Mouse (Mus musculus): Measurements from ENCODE around the gene E130208F15Rik. TPM values are rescaled to one million over a fixed set of nuclear protein-coding genes. Genes with fewer than 3 reads are reported as not detected.
A peak's percentile ranks its signal among the peaks of the same experiment; 100 is the strongest.

Gene E130208F15Rik
- polyA plus RNA-seq, 1 experiment from 2014 or later: not detected

DNA sequence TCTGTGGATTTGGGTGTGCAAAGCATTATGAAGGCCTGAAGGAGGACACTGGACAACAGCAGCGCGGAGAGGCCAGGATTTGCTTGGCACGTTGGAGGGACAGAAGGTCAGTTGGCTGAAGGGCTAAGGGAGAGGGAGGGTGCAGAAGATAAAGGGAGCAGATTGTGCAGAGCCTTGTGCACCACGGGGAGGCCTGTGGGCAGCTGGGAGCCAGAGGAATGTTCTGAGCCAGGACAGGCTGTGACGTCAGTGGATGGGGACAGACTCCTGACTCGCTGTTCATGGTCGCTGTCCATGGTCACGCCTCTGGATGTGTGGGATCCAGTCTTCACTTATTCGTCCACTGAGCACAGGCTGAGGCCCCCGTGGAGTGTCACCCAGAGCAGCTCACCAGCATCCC lies 26.4 kb upstream of the E130208F15Rik start:
- no peak overlapping the region for H3K4me2 ChIP-seq (ENCODE audit: low read depth, low read length, severe bottlenecking)
- H3K4me1 ChIP-seq (replicated peaks; ENCODE audit: control insufficient read depth, insufficient read depth, low read length): peaks cover 7% of the 10 kb centered on the region; the same call in 1 of the 2 replicates
- H3K9me3 ChIP-seq (ENCODE audit: control insufficient read depth, low read length): no peaks in the 10 kb centered on the region
- H3K4me3 ChIP-seq (ENCODE audit: low read depth, low read length): no peak overlapping the region
- DNase-seq (ENCODE audit: low spot score) (no peak), ATAC-seq (replicated peaks; ENCODE audit: low FRiP score) (no peak)
- H3K9ac ChIP-seq (ENCODE audit: low read length): no peak overlapping the region
- no peaks in the 10 kb centered on the region for H3K27me3 ChIP-seq (ENCODE audit: control insufficient read depth, insufficient read depth, low read length)
- 78% methylated on average over 10 of the region's 10 CpGs for WGBS
- peaks cover 11% of the 10 kb centered on the region for H3K36me3 ChIP-seq (ENCODE audit: control insufficient read depth, insufficient read depth, low read length)
- H3K27ac ChIP-seq (ENCODE audit: low read depth, low read length): no peak overlapping the region

GRCm38 (mm10) chr7:30296816-30297215 lies 24.7 kb upstream of the E130208F15Rik start:
- peaks cover 11% of the 10 kb centered on the region for H3K36me3 ChIP-seq (ENCODE audit: control insufficient read depth, insufficient read depth, low read length)
- ATAC-seq (replicated peaks; ENCODE audit: low FRiP score): no peak
- 95% methylated on average over 15 of the region's 15 CpGs for WGBS

DNA sequence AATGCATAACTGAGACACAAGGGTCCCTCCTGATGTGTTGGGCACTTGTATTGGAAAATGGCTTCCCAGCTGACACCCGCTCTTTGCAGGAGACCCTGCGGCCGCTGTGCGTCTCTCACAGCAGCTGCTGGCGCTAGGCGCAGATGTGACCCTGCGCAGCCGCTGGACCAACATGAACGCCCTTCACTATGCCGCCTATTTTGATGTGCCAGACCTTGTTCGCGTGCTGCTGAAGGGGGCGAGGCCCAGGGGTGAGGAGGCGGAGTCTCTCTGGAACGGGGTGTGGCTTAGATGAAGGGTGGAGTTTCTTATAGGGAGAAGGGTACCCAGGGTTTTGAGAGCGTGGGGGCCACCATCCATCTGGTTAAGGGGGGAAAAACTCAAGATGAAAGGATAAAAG lies 24.3 kb upstream of the E130208F15Rik start:
- Histone ChIP-seq H3K4me3 (ENCODE audit: low read depth, low read length) (no peak overlapping the region), H3K9me3 (ENCODE audit: control insufficient read depth, low read length) (no peaks in the 10 kb centered on the region), H3K27ac (ENCODE audit: low read depth, low read length) (no peak overlapping the region), H3K4me1 (replicated peaks; ENCODE audit: control insufficient read depth, insufficient read depth, low read length) (0 out of 2 replicates have a peak, but pooled peaks cover 3% of the 10 kb centered on the region), H3K27me3 (ENCODE audit: control insufficient read depth, insufficient read depth, low read length) (no peaks in the 10 kb centered on the region), H3K4me2 (ENCODE audit: low read depth, low read length, severe bottlenecking) (no peak overlapping the region), H3K36me3 (ENCODE audit: control insufficient read depth, insufficient read depth, low read length) (peaks cover 11% of the 10 kb centered on the region), H3K9ac (ENCODE audit: low read length) (no peak overlapping the region)
- ATAC-seq (replicated peaks; ENCODE audit: low FRiP score): no peak
- WGBS: 83% methylated on average over 16 of the region's 16 CpGs
- no peak for DNase-seq (ENCODE audit: low spot score)

More at GRCm38 (mm10) chr7:30296816-30297215, 24.7 kb upstream of the E130208F15Rik start:
- H3K27me3 ChIP-seq (ENCODE audit: control insufficient read depth, insufficient read depth, low read length): no peaks in the 10 kb centered on the region
- H3K9ac ChIP-seq (ENCODE audit: low read length): no peak overlapping the region
- no peak overlapping the region for H3K27ac ChIP-seq (ENCODE audit: low read depth, low read length)
- no peak overlapping the region for H3K4me2 ChIP-seq (ENCODE audit: low read depth, low read length, severe bottlenecking)
- no peak for DNase-seq (ENCODE audit: low spot score)
- no peaks in the 10 kb centered on the region for H3K9me3 ChIP-seq (ENCODE audit: control insufficient read depth, low read length)
- 0 out of 2 replicates have a peak, but pooled peaks cover 3% of the 10 kb centered on the region for H3K4me1 ChIP-seq (replicated peaks; ENCODE audit: control insufficient read depth, insufficient read depth, low read length)
- H3K4me3 ChIP-seq (ENCODE audit: low read depth, low read length): no peak overlapping the region

DNA sequence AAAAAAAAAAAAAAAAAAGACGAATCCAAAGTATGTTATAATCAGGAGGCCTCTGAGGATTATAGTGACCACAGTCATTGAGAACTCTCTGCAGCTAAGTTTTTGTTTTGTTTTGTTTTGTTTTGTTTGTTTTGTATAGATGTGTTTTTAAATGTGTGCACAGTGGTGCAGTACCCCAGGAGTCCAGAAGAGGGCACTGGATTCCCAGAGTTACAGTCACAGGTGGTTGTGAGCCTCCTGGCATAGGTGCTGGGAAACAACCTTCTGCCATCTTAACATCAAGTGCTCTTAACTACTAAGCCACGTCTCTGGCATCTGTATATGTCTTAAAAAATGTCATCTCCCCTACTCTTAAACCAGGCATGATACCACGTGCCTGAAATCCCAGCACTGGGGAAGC lies 20.6 kb upstream of the E130208F15Rik start:
- no peak overlapping the region for H3K27ac ChIP-seq (ENCODE audit: low read depth, low read length)
- 50% methylated on average over 3 of the region's 3 CpGs for WGBS
- ATAC-seq (replicated peaks; ENCODE audit: low FRiP score) (no peak), DNase-seq (ENCODE audit: low spot score) (peak; percentile 66)
- H3K4me1 ChIP-seq (replicated peaks; ENCODE audit: control insufficient read depth, insufficient read depth, low read length): no peaks in the 10 kb centered on the region
- H3K4me3 ChIP-seq (ENCODE audit: low read depth, low read length): no peak overlapping the region
- no peak overlapping the region for H3K9ac ChIP-seq (ENCODE audit: low read length)
- H3K27me3 ChIP-seq (ENCODE audit: control insufficient read depth, insufficient read depth, low read length): no peaks in the 10 kb centered on the region
- peaks cover 15% of the 10 kb centered on the region for H3K36me3 ChIP-seq (ENCODE audit: control insufficient read depth, insufficient read depth, low read length)
- H3K9me3 ChIP-seq (ENCODE audit: control insufficient read depth, low read length): no peaks in the 10 kb centered on the region
- no peak overlapping the region for H3K4me2 ChIP-seq (ENCODE audit: low read depth, low read length, severe bottlenecking)

GRCm38 (mm10) chr7:30306083-30306779 lies 15.3 kb upstream of the E130208F15Rik start:
- Histone ChIP-seq H3K27ac (ENCODE audit: low read depth, low read length) (no peak overlapping the region), H3K4me1 (replicated peaks; ENCODE audit: control insufficient read depth, insufficient read depth, low read length) (peaks cover 9% of the 10 kb centered on the region), H3K4me2 (ENCODE audit: low read depth, low read length, severe bottlenecking) (no peak overlapping the region), H3K9me3 (ENCODE audit: control insufficient read depth, low read length) (no peaks in the 10 kb centered on the region), H3K27me3 (ENCODE audit: control insufficient read depth, insufficient read depth, low read length) (no peaks in the 10 kb centered on the region), H3K4me3 (ENCODE audit: low read depth, low read length) (no peak overlapping the region), H3K9ac (ENCODE audit: low read length) (no peak overlapping the region), H3K36me3 (ENCODE audit: control insufficient read depth, insufficient read depth, low read length) (peaks cover 12% of the 10 kb centered on the region; the same call in 1 of the 2 replicates)
- WGBS: 94% methylated on average over 16 of the region's 16 CpGs
- ATAC-seq (replicated peaks; ENCODE audit: low FRiP score) (no peak), DNase-seq (ENCODE audit: low spot score) (no peak)

DNA sequence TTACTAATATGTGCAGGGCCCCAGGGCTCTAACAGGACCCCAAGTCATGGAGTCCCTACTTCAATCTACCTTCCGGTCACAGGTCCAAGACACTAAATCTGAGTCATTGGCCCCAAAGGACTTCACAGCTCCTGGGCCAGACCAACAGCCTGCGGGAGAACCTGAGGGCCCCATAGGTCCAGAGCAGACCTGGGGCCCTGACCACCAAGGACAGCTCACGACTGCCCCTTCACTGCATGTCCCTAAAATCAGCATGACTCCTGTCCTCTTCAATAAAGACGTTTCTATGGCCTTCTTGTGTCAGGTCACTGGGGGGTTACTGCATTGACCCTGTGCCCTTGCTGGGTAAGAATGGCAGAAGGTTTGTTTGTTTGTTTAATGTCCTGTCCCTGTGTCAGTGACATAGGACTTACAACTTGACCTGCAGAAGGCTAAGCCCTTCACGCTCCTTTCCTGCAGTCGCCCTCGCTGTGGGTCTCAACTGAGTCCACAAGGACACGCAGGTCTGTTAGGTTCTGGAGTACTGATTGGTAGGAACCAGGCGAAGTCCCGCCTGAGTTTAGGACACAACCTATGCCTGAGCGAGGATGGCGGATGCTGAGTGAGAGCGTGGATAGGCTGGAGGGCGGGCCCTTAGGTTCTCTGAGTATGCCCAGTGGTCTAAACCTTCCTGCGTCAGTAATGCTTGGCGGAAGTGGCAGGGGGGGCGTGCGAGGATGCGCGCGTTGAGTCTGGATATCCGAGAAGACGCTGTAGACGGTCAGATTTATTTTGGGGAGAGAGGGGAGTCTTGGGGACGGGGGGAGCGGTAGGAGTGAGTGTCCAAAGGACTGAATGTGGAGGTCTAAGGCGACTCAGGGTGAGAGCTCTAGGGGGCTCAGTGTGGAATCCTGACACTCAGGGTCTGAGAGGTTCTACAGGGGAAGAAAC lies 13.2 kb upstream of the E130208F15Rik start, which contains the start of gene Alkbh6:
Gene Alkbh6 (plus strand): TSS at position 642 of the 930 bp plus-strand sequence.
- peak; percentile 94 for DNase-seq (ENCODE audit: low spot score)
- peak; percentile 100 for ATAC-seq (replicated peaks; ENCODE audit: low FRiP score)
- Histone ChIP-seq H3K9ac (ENCODE audit: low read length) (peak within 1 kb of the TSS; percentile 68), H3K27ac (ENCODE audit: low read depth, low read length) (no peak within 1 kb of the TSS), H3K36me3 (ENCODE audit: control insufficient read depth, insufficient read depth, low read length) (peaks cover 8% of the 10 kb centered on the region; the same call in 1 of the 2 replicates), H3K9me3 (ENCODE audit: control insufficient read depth, low read length) (no peaks in the 10 kb centered on the region), H3K4me3 (ENCODE audit: low read depth, low read length) (peak within 1 kb of the TSS; percentile 61), H3K4me1 (replicated peaks; ENCODE audit: control insufficient read depth, insufficient read depth, low read length) (peaks cover 9% of the 10 kb centered on the region), H3K27me3 (ENCODE audit: control insufficient read depth, insufficient read depth, low read length) (no peaks in the 10 kb centered on the region), H3K4me2 (ENCODE audit: low read depth, low read length, severe bottlenecking) (peak within 1 kb of the TSS; percentile 86)
- WGBS: 6% methylated on average over 27 of the region's 27 CpGs

DNA sequence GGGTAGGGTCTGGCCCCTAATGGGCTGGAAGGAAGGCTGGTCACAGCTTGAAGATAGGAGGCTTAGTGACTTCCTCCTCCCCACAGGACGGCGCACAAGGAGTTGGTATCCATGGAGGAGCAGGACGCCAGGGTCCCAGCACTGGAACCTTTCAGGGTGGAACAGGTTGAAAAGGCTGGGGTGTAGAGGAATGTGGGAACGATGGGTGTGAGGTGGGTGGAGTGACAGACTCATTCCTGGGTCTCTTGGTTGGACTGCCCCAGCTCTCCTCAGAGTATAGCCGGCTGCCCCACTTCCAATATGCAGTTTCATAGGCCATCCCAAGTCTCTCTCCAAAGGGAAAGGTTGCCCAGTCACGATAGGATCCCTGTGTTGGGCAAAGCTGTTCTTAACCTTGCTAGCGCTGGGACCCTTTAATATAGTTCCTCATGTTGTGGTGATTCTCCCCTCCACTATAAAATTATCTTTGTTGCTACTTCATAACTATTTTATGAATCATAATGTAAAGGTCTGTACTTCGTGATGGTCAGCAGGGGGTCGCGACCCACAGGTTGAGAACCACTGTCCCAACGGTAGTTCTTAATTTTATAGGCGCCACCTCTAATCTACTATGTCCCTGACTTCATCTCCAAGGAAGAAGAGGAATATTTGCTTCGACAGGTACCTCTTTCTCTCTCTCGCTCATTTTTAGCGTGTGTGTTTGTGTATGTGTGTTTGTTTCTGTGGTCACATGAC lies 12.0 kb upstream of the E130208F15Rik start:
- no peak for ATAC-seq (replicated peaks; ENCODE audit: low FRiP score)
- H3K36me3 ChIP-seq (ENCODE audit: control insufficient read depth, insufficient read depth, low read length): peaks cover 4% of the 10 kb centered on the region; the same call in 1 of the 2 replicates
- DNase-seq (ENCODE audit: low spot score): no peak
- peak overlapping the region; percentile 68 for H3K9ac ChIP-seq (ENCODE audit: low read length)
- H3K27ac ChIP-seq (ENCODE audit: low read depth, low read length): no peak overlapping the region
- peak overlapping the region; percentile 86 for H3K4me2 ChIP-seq (ENCODE audit: low read depth, low read length, severe bottlenecking)
- no peaks in the 10 kb centered on the region for H3K27me3 ChIP-seq (ENCODE audit: control insufficient read depth, insufficient read depth, low read length)
- H3K4me3 ChIP-seq (ENCODE audit: low read depth, low read length): peak overlapping the region; percentile 61
- 70% methylated on average over 15 of the region's 15 CpGs for WGBS
- H3K4me1 ChIP-seq (replicated peaks; ENCODE audit: control insufficient read depth, insufficient read depth, low read length): peaks cover 11% of the 10 kb centered on the region
- no peaks in the 10 kb centered on the region for H3K9me3 ChIP-seq (ENCODE audit: control insufficient read depth, low read length)

GRCm38 (mm10) chr7:30310136-30310535 lies 11.4 kb upstream of the E130208F15Rik start:
- H3K4me3 ChIP-seq (ENCODE audit: low read depth, low read length): no peak overlapping the region
- no peak for ATAC-seq (replicated peaks; ENCODE audit: low FRiP score)
- H3K9me3 ChIP-seq (ENCODE audit: control insufficient read depth, low read length): no peaks in the 10 kb centered on the region
- H3K4me2 ChIP-seq (ENCODE audit: low read depth, low read length, severe bottlenecking): no peak overlapping the region
- 91% methylated on average over 12 of the region's 12 CpGs for WGBS
- no peaks in the 10 kb centered on the region for H3K27me3 ChIP-seq (ENCODE audit: control insufficient read depth, insufficient read depth, low read length)
- no peak overlapping the region for H3K27ac ChIP-seq (ENCODE audit: low read depth, low read length)
- peaks cover 15% of the 10 kb centered on the region for H3K4me1 ChIP-seq (replicated peaks; ENCODE audit: control insufficient read depth, insufficient read depth, low read length)
- peaks cover 4% of the 10 kb centered on the region; the same call in 1 of the 2 replicates for H3K36me3 ChIP-seq (ENCODE audit: control insufficient read depth, insufficient read depth, low read length)
- DNase-seq (ENCODE audit: low spot score): no peak
- no peak overlapping the region for H3K9ac ChIP-seq (ENCODE audit: low read length)

All from forebrain, embryonic 11.5 days (tissue).